Mouse (Mus musculus): ENCODE data around the gene Wwp2. TPM values are rescaled to one million over a fixed set of nuclear protein-coding genes. Genes with fewer than 3 reads are reported as not detected.

Wwp2 gene
- polyA plus RNA-seq, 1 experiment from 2014 or later = 25.2 TPM

GRCm38 (mm10) chr8:107424176-107424575 lies 12.0 kb upstream of the Wwp2 start:
- peak overlapping the region; percentile 83 for H3K9ac ChIP-seq (ENCODE audit: low read length)
- H3K4me1 ChIP-seq (replicated peaks; ENCODE audit: control insufficient read depth, insufficient read depth) = no peaks in the 10 kb centered on the region
- no peak for DNase-seq (ENCODE audit: low spot score)
- 25% methylated on average over 9 of the region's 9 CpGs for WGBS
- H3K36me3 ChIP-seq (ENCODE audit: control insufficient read depth, insufficient read depth, low read length) = peaks cover 8% of the 10 kb centered on the region
- H3K27ac ChIP-seq (replicated peaks) = peak overlapping the region; percentile 82
- TF ChIP-seq EP300 (optimal IDR thresholded peaks at IDR 0.05) = no peak
- no peak for TF ChIP-seq CTCF (IDR thresholded peaks at IDR 0.05; ENCODE audit: low read depth)
- no peaks in the 10 kb centered on the region for H3K27me3 ChIP-seq (ENCODE audit: control insufficient read depth, insufficient read depth, low read length)
- no peaks in the 10 kb centered on the region for H3K9me3 ChIP-seq (ENCODE audit: control insufficient read depth, low read length)
- peak overlapping the region; percentile 86 for H3K4me2 ChIP-seq (replicated peaks; ENCODE audit: low read depth)
- H3K4me3 ChIP-seq (ENCODE audit: low read depth, low read length) = peak overlapping the region; percentile 85
- ATAC-seq (ENCODE audit: low FRiP score, low TSS enrichment) = no peak

GRCm38 (mm10) chr8:107424597-107425229 lies 11.5 kb upstream of the Wwp2 start, which contains the start of gene Nob1:
Nob1 (minus strand) TSS chr8:107425051.
- H3K9ac ChIP-seq (ENCODE audit: low read length) = peak within 1 kb of the TSS; percentile 83
- TF ChIP-seq CTCF (IDR thresholded peaks at IDR 0.05; ENCODE audit: low read depth) = peak; percentile 99
- no peak for TF ChIP-seq EP300 (optimal IDR thresholded peaks at IDR 0.05)
- H3K4me3 ChIP-seq (ENCODE audit: low read depth, low read length) = peak within 1 kb of the TSS; percentile 85
- H3K27ac ChIP-seq (replicated peaks) = peak within 1 kb of the TSS; percentile 82
- WGBS = under 1% methylated on average over 50 of the region's 50 CpGs
- H3K36me3 ChIP-seq (ENCODE audit: control insufficient read depth, insufficient read depth, low read length) = peaks cover 5% of the 10 kb centered on the region
- H3K9me3 ChIP-seq (ENCODE audit: control insufficient read depth, low read length) = no peaks in the 10 kb centered on the region
- peak; percentile 97 for DNase-seq (ENCODE audit: low spot score)
- ATAC-seq (ENCODE audit: low FRiP score, low TSS enrichment) = peak; percentile 97
- no peaks in the 10 kb centered on the region for H3K27me3 ChIP-seq (ENCODE audit: control insufficient read depth, insufficient read depth, low read length)
- no peaks in the 10 kb centered on the region for H3K4me1 ChIP-seq (replicated peaks; ENCODE audit: control insufficient read depth, insufficient read depth)
- H3K4me2 ChIP-seq (replicated peaks; ENCODE audit: low read depth) = peak within 1 kb of the TSS; percentile 86

GRCm38 (mm10) chr8:107425230-107425597 lies 11.0 kb upstream of the Wwp2 start:
- Histone ChIP-seq H3K27me3 (ENCODE audit: control insufficient read depth, insufficient read depth, low read length) (no peaks in the 10 kb centered on the region), H3K9ac (ENCODE audit: low read length) (no peak overlapping the region), H3K36me3 (ENCODE audit: control insufficient read depth, insufficient read depth, low read length) (peaks cover 2% of the 10 kb centered on the region), H3K4me1 (replicated peaks; ENCODE audit: control insufficient read depth, insufficient read depth) (no peaks in the 10 kb centered on the region), H3K4me2 (replicated peaks; ENCODE audit: low read depth) (peak overlapping the region; percentile 27; the same call in 1 of the 2 replicates), H3K4me3 (ENCODE audit: low read depth, low read length) (no peak overlapping the region), H3K9me3 (ENCODE audit: control insufficient read depth, low read length) (no peaks in the 10 kb centered on the region), H3K27ac (replicated peaks) (no peak overlapping the region)
- WGBS = 44% methylated on average over 8 of the region's 8 CpGs
- TF ChIP-seq EP300 (optimal IDR thresholded peaks at IDR 0.05) = no peak
- TF ChIP-seq CTCF (IDR thresholded peaks at IDR 0.05; ENCODE audit: low read depth) = no peak
- ATAC-seq (ENCODE audit: low FRiP score, low TSS enrichment) = no peak
- DNase-seq (ENCODE audit: low spot score) = no peak

GRCm38 (mm10) chr8:107430821-107431220 lies 5.3 kb upstream of the Wwp2 start:
- Histone ChIP-seq H3K4me3 (ENCODE audit: low read depth, low read length) (no peak overlapping the region), H3K9ac (ENCODE audit: low read length) (no peak overlapping the region), H3K4me2 (replicated peaks; ENCODE audit: low read depth) (no peak overlapping the region), H3K27me3 (ENCODE audit: control insufficient read depth, insufficient read depth, low read length) (no peaks in the 10 kb centered on the region), H3K27ac (replicated peaks) (no peak overlapping the region), H3K4me1 (replicated peaks; ENCODE audit: control insufficient read depth, insufficient read depth) (0 out of 2 replicates have a peak, but pooled peaks cover 2% of the 10 kb centered on the region), H3K36me3 (ENCODE audit: control insufficient read depth, insufficient read depth, low read length) (no peaks in the 10 kb centered on the region), H3K9me3 (ENCODE audit: control insufficient read depth, low read length) (no peaks in the 10 kb centered on the region)
- no peak for DNase-seq (ENCODE audit: low spot score)
- no peak for ATAC-seq (ENCODE audit: low FRiP score, low TSS enrichment)
- TF ChIP-seq EP300 (optimal IDR thresholded peaks at IDR 0.05) = no peak
- no peak for TF ChIP-seq CTCF (IDR thresholded peaks at IDR 0.05; ENCODE audit: low read depth)
- WGBS = 83% methylated on average over 8 of the region's 8 CpGs

GRCm38 (mm10) chr8:107435421-107435961 lies 674 bp upstream of the Wwp2 start:
- DNase-seq (ENCODE audit: low spot score) = peak; percentile 24
- ATAC-seq (ENCODE audit: low FRiP score, low TSS enrichment) = no peak
- Histone ChIP-seq H3K36me3 (ENCODE audit: control insufficient read depth, insufficient read depth, low read length) (no peaks in the 10 kb centered on the region), H3K4me3 (ENCODE audit: low read depth, low read length) (peak overlapping the region; percentile 85), H3K9me3 (ENCODE audit: control insufficient read depth, low read length) (no peaks in the 10 kb centered on the region), H3K4me1 (replicated peaks; ENCODE audit: control insufficient read depth, insufficient read depth) (0 out of 2 replicates have a peak, but pooled peaks cover 4% of the 10 kb centered on the region), H3K27ac (replicated peaks) (no peak overlapping the region), H3K27me3 (ENCODE audit: control insufficient read depth, insufficient read depth, low read length) (no peaks in the 10 kb centered on the region), H3K9ac (ENCODE audit: low read length) (peak overlapping the region; percentile 92), H3K4me2 (replicated peaks; ENCODE audit: low read depth) (peak overlapping the region; percentile 90)
- TF ChIP-seq CTCF (IDR thresholded peaks at IDR 0.05; ENCODE audit: low read depth) (no peak), EP300 (optimal IDR thresholded peaks at IDR 0.05) (no peak)
- WGBS = 19% methylated on average over 11 of the region's 11 CpGs

- ATAC-seq (ENCODE audit: low FRiP score, low TSS enrichment) (peak; percentile 55), DNase-seq (ENCODE audit: low spot score) (peak; percentile 49)
- H3K9ac ChIP-seq (ENCODE audit: low read length) = peak overlapping the region; percentile 92
- H3K4me1 ChIP-seq (replicated peaks; ENCODE audit: control insufficient read depth, insufficient read depth) = 0 out of 2 replicates have a peak, but pooled peaks cover 4% of the 10 kb centered on the region
- 4% methylated on average over 16 of the region's 16 CpGs for WGBS
- peak overlapping the region; percentile 90 for H3K4me2 ChIP-seq (replicated peaks; ENCODE audit: low read depth)
- H3K4me3 ChIP-seq (ENCODE audit: low read depth, low read length) = peak overlapping the region; percentile 85
- H3K27me3 ChIP-seq (ENCODE audit: control insufficient read depth, insufficient read depth, low read length) = no peaks in the 10 kb centered on the region
- no peaks in the 10 kb centered on the region for H3K9me3 ChIP-seq (ENCODE audit: control insufficient read depth, low read length)
- no peaks in the 10 kb centered on the region for H3K36me3 ChIP-seq (ENCODE audit: control insufficient read depth, insufficient read depth, low read length)
- TF ChIP-seq EP300 (optimal IDR thresholded peaks at IDR 0.05) = no peak
- peak overlapping the region; percentile 94 for H3K27ac ChIP-seq (replicated peaks)
Measured at GRCm38 (mm10) chr8:107436841-107437421, 766 bp downstream of the Wwp2 start.

Measured in stomach, postnatal 0 days (tissue).